Mouse (Mus musculus): ENCODE data around the gene Prkag2. TPM values are rescaled to one million over a fixed set of nuclear protein-coding genes. Genes with fewer than 3 reads are reported as not detected.
"Not testable (repeated sequence)": the region's sequence is repeated elsewhere in the genome, so short reads cannot be mapped to it uniquely, and the experiment has no call there.

The Prkag2 gene
- polyA plus RNA-seq, 1 experiment: 60.2 TPM

- Histone ChIP-seq H3K27ac (replicated peaks; ENCODE audit: low read depth, low read length) (no peak overlapping the region), H3K4me3 (ENCODE audit: insufficient read depth, low read depth, low read length) (no peak overlapping the region), H3K4me1 (ENCODE audit: control insufficient read depth, insufficient read depth, insufficient read length, low read length) (peaks cover 4% of the 10 kb centered on the region)
Measured at GRCm38 (mm10) chr5:24859771-24860540, 240.5 kb downstream of the Prkag2 start.

DNA sequence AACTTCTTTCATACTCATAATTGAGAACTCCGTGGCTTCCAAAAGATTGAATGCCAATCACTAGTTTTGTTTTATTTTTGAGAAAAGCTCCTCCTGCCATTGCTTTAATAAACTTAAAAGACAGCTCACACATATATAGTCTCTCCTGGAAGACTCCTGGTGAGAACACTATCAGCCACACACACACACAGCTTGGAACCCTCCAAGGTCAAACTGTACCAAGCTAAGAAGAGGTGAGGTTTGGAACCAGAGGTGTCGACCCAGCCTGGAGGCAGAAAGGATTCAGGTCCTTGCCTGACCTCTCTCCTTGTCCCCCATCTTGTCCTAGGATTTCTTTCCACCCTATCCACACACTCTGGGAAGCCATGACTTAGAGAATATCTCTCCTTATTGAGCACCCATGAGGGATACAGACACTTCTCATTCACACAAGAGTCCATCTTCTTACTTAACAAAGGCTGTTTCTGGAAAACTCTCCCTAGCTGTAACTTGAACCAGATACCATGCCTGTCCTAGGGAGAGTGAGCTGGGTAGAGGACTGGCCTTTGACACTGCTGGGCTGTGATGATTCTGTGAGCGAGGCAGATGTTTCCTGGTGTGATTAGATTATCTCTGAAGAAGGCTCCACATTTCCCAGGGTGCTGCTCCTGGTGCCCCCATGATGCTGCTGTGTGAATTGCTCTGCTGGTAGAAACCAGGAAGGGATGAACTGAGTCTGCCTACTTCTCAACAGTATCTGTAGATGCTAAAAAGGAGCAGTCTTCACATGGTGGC, 245.4 kb downstream of the Prkag2 start:
- Histone ChIP-seq H3K4me1 (ENCODE audit: control insufficient read depth, insufficient read depth, insufficient read length, low read length) (0 out of 2 replicates have a peak, but pooled peaks cover 2% of the 10 kb centered on the region), H3K4me3 (ENCODE audit: insufficient read depth, low read depth, low read length) (no peak overlapping the region), H3K27ac (replicated peaks; ENCODE audit: low read depth, low read length) (peak overlapping the region; percentile 50)

DNA sequence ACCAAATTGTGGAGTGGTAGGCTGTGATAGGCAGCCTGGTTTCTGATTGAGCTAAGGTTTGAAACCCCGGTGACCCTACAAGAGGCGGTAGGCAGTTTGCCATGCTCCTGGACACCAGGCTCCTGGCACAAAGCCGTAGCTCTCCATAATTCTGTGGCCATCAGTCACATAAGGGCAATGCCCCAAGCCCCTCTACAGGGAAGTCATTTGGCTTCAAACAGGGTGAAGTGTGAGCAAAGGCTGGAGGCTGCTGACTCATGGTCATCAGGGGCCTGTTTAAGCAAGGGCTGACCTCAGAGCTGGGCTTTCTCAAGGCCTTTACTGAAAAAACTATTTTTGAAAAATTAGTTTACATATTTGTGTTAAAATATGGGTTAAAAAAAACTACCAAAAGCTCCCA, 246.2 kb downstream of the Prkag2 start:
- Histone ChIP-seq H3K4me1 (ENCODE audit: control insufficient read depth, insufficient read depth, insufficient read length, low read length) (0 out of 2 replicates have a peak, but pooled peaks cover 2% of the 10 kb centered on the region), H3K27ac (replicated peaks; ENCODE audit: low read depth, low read length) (peak overlapping the region; percentile 69; the same call in 1 of the 2 replicates), H3K4me3 (ENCODE audit: insufficient read depth, low read depth, low read length) (no peak overlapping the region)

- H3K4me3 ChIP-seq (ENCODE audit: insufficient read depth, low read depth, low read length); H3K4me1 ChIP-seq (ENCODE audit: control insufficient read depth, insufficient read depth, insufficient read length, low read length); H3K27ac ChIP-seq (replicated peaks; ENCODE audit: low read depth, low read length): not testable (repeated sequence)
Measured at GRCm38 (mm10) chr5:24848261-24848660, 252.2 kb downstream of the Prkag2 start.

- Histone ChIP-seq H3K4me1 (ENCODE audit: control insufficient read depth, insufficient read depth, insufficient read length, low read length) (peaks cover 12% of the 10 kb centered on the region; the same call in 1 of the 2 replicates), H3K4me3 (ENCODE audit: insufficient read depth, low read depth, low read length) (no peak overlapping the region), H3K27ac (replicated peaks; ENCODE audit: low read depth, low read length) (peak overlapping the region; percentile 93; the same call in 1 of the 2 replicates)
Measured at GRCm38 (mm10) chr5:24843841-24844240, 256.6 kb downstream of the Prkag2 start.

DNA sequence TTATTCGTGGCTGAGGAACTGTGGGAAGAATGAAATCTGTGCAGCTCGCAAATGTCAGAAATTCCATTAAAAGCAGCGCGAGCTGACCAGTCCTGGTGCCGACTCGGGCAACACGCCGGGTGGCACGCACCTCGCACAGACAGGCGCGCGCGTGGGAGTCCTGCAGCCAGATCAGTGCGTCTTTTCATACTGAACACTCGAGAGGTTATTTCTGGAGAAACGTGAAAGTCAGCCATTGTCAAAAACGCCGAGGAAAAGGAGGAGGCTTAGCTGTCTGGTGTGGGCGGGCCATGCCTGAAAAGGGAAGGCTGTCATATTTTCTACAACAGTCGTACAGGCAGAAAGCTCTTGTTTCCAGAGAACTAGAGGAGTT, 257.4 kb downstream of the Prkag2 start:
- Histone ChIP-seq H3K4me3 (ENCODE audit: insufficient read depth, low read depth, low read length) (peak overlapping the region; percentile 58), H3K4me1 (ENCODE audit: control insufficient read depth, insufficient read depth, insufficient read length, low read length) (peaks cover 12% of the 10 kb centered on the region; the same call in 1 of the 2 replicates), H3K27ac (replicated peaks; ENCODE audit: low read depth, low read length) (peak overlapping the region; percentile 93)

GRCm38 (mm10) chr5:24842274-24843102, 258.0 kb downstream of the Prkag2 start, which contains the start of gene Rheb:
Rheb (minus strand) TSS chr5:24842624.
- Histone ChIP-seq H3K4me1 (ENCODE audit: control insufficient read depth, insufficient read depth, insufficient read length, low read length) (peaks cover 12% of the 10 kb centered on the region; the same call in 1 of the 2 replicates), H3K4me3 (ENCODE audit: insufficient read depth, low read depth, low read length) (peak within 1 kb of the TSS; percentile 98), H3K27ac (replicated peaks; ENCODE audit: low read depth, low read length) (peak within 1 kb of the TSS; percentile 99)

DNA sequence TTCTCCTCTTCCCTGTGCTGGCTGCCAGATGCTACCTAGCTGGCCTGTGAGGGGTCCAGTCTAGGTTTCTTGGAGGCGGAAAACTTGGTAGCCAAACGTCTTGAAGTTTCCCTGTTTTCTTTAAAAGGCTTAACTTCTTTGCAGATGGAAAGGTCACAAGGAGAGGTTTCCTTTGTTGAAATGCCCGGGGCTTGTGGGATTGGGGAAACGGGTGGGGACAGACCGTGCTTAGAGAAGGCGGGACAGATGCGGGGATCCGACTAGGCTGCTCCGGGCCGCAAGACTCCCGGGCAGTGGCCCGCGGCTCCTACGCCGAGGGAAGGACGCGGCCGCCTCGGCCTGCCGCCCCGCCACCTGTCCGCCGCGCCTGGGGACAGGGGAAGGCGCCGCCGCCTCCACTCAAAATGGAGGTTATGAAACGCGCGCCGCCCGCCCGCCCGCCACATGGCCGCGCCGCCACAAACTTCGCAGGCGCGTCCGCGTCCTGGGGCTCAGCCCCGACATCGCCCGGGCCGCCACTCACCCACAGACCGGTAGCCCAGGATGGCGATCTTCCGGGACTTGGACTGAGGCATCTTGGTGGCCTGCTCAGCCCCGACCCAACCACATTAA, 258.7 kb downstream of the Prkag2 start:
- Histone ChIP-seq H3K4me1 (ENCODE audit: control insufficient read depth, insufficient read depth, insufficient read length, low read length) (peaks cover 12% of the 10 kb centered on the region; the same call in 1 of the 2 replicates), H3K4me3 (ENCODE audit: insufficient read depth, low read depth, low read length) (peak overlapping the region; percentile 98), H3K27ac (replicated peaks; ENCODE audit: low read depth, low read length) (peak overlapping the region; percentile 99)

- H3K27ac ChIP-seq (replicated peaks; ENCODE audit: low read depth, low read length): peak overlapping the region; percentile 99
- H3K4me3 ChIP-seq (ENCODE audit: insufficient read depth, low read depth, low read length): peak overlapping the region; percentile 98
- peaks cover 12% of the 10 kb centered on the region; the same call in 1 of the 2 replicates for H3K4me1 ChIP-seq (ENCODE audit: control insufficient read depth, insufficient read depth, insufficient read length, low read length)
Measured at GRCm38 (mm10) chr5:24840975-24841431, 259.4 kb downstream of the Prkag2 start.

DNA sequence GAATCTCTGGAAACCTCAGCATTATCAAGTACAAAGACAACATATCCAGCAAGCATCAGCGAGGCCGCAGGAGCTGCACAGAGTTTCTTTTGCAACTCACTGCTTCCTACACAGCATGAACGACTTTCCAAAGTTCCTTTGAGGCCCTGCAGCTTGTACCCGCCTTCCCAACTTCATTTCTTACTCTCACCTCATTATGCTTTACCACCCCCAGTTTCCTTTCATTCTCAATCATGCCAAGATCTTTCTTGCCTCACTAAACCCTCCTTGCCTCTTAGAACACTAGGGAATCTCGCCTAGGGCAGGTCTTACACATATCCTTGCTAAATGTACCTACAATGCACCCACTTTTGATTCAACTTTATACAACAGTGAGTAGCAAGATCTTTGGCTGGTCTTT, 266.0 kb downstream of the Prkag2 start:
- Histone ChIP-seq H3K27ac (replicated peaks; ENCODE audit: low read depth, low read length) (peak overlapping the region; percentile 31; the same call in 1 of the 2 replicates), H3K4me1 (ENCODE audit: control insufficient read depth, insufficient read depth, insufficient read length, low read length) (peaks cover 7% of the 10 kb centered on the region), H3K4me3 (ENCODE audit: insufficient read depth, low read depth, low read length) (no peak overlapping the region)

DNA sequence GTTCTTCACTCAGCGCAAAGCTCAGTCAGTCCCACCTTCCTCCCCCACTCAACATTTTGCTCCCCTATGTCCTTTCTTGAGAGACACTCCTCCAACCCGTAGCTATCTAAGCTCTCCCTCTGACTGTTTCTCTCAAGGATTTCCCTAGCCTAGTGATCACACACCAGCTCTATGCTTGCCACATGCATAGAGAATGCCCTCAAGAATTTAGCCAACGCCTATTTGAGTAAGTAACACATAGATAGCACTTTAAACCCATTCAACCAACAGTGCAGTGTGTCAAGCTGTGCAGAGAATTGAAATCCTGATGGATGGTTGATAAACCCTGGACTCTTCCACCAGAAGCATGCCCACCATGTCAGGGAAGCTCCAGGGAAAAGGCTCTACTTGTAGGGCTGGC, 268.5 kb downstream of the Prkag2 start:
- H3K27ac ChIP-seq (replicated peaks; ENCODE audit: low read depth, low read length): no peak overlapping the region
- H3K4me1 ChIP-seq (ENCODE audit: control insufficient read depth, insufficient read depth, insufficient read length, low read length): peaks cover 13% of the 10 kb centered on the region
- H3K4me3 ChIP-seq (ENCODE audit: insufficient read depth, low read depth, low read length): no peak overlapping the region

GRCm38 (mm10) chr5:24828446-24828845, 272.0 kb downstream of the Prkag2 start:
- H3K27ac ChIP-seq (replicated peaks; ENCODE audit: low read depth, low read length): no peak overlapping the region
- no peak overlapping the region for H3K4me3 ChIP-seq (ENCODE audit: insufficient read depth, low read depth, low read length)
- H3K4me1 ChIP-seq (ENCODE audit: control insufficient read depth, insufficient read depth, insufficient read length, low read length): peaks cover 26% of the 10 kb centered on the region

DNA sequence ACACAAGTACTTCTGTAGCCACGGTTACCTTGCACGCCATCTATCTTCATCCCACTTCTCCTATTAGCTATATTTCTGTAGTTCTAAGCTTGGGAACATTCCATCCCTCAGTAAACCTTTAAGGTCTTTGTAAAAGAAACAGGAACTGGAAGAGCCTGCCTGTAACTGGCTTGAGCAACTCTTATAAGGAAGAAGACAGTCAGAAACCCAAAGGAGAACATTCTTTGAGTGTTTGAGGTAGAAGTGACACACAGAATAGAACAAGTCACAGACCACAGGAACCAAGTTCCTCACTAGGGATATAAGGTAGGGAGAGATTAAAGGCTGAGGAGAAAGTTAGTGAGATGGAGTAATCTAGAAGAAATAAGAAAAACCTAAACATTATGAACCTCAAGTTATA, 273.3 kb downstream of the Prkag2 start:
- H3K4me1 ChIP-seq (ENCODE audit: control insufficient read depth, insufficient read depth, insufficient read length, low read length): peaks cover 27% of the 10 kb centered on the region
- no peak overlapping the region for H3K27ac ChIP-seq (replicated peaks; ENCODE audit: low read depth, low read length)
- no peak overlapping the region for H3K4me3 ChIP-seq (ENCODE audit: insufficient read depth, low read depth, low read length)

DNA sequence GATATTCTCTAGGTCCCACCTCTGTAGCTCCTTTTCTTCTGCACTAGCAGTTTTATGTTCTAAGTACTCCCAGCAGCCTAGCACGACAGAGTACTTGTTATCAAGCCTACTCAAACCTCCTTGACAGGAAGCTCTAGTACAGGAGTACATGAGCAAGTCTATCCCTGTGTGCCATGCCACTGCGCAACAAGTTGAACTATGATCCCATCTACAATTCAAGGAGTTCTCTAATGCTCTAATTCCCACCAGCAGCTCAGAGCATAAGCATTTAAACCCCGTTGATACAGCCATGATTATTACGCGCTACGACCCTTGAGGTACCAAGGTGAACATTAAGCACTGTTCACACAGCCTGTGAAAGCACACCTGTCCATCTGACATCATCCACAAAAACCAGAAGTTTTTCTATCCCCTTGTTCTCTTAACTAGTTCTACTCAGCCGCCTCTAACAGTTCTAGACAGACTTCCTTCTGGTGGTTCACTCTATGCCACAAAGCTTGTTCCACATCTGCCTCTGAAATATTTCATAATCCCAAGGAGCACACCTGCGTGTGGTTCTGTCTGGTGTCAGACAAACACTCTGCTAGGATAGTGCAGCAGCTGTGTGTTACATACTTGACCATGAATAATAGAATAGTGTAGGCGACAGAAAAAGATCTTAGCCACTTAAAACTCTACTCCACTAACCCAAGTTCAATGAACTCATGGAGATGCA, 274.2 kb downstream of the Prkag2 start:
- Histone ChIP-seq H3K4me1 (ENCODE audit: control insufficient read depth, insufficient read depth, insufficient read length, low read length) (peaks cover 33% of the 10 kb centered on the region), H3K27ac (replicated peaks; ENCODE audit: low read depth, low read length) (no peak overlapping the region), H3K4me3 (ENCODE audit: insufficient read depth, low read depth, low read length) (no peak overlapping the region)

Data from brown adipose tissue, adult 24 weeks (tissue).